Mouse (Mus musculus): ENCODE measurements around the gene Nphp1. TPM values are rescaled to one million over a fixed set of nuclear protein-coding genes. Genes with fewer than 3 reads are reported as not detected.

Nphp1 gene
- polyA plus RNA-seq, 1 experiment from 2014 or later: 7.7 TPM

GRCm38 (mm10) chr2:127742637-127743036 is 46.1 kb downstream of the Nphp1 start:
- Histone ChIP-seq H3K9ac (no peak overlapping the region), H3K27me3 (no peaks in the 10 kb centered on the region), H3K4me1 (replicated peaks) (no peaks in the 10 kb centered on the region), H3K4me3 (replicated peaks) (no peak overlapping the region), H3K4me2 (no peak overlapping the region), H3K27ac (no peak overlapping the region), H3K9me3 (replicated peaks) (no peaks in the 10 kb centered on the region), H3K36me3 (no peaks in the 10 kb centered on the region)
- DNase-seq (no peak), ATAC-seq (ENCODE audit: low read depth) (no peak)
- 69% methylated on average over 3 of the region's 3 CpGs for WGBS (ENCODE audit: insufficient replicate concordance)

- no peak overlapping the region for H3K4me3 ChIP-seq (replicated peaks)
- 65% methylated on average over 9 of the region's 9 CpGs for WGBS (ENCODE audit: insufficient replicate concordance)
- DNase-seq (no peak), ATAC-seq (ENCODE audit: low read depth) (no peak)
- H3K4me1 ChIP-seq (replicated peaks): no peaks in the 10 kb centered on the region
- no peaks in the 10 kb centered on the region for H3K27me3 ChIP-seq
- H3K9me3 ChIP-seq (replicated peaks): no peaks in the 10 kb centered on the region
- H3K9ac ChIP-seq: no peak overlapping the region
- no peak overlapping the region for H3K27ac ChIP-seq
- no peaks in the 10 kb centered on the region for H3K36me3 ChIP-seq
- H3K4me2 ChIP-seq: no peak overlapping the region
Measured at GRCm38 (mm10) chr2:127740756-127741519, 47.8 kb downstream of the Nphp1 start.

DNA sequence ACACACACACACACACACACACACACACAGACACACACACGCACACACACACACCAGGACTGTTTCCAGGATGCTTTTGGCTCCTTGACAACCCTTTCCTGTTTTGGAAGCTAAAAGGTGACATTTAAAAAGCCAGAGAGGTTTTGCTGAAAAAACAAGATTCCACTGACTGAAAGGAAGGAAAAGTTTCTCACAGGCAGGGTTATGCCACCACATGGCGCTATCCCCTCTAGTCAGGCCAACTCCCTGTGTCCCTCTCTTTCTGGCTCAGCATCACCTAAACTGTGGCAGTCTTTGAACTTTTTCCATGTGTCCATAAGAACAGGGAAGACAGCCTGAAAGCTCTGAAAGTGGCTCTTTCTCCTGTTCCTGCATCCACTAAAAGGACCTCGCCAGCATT is 50.8 kb downstream of the Nphp1 start:
- Histone ChIP-seq H3K4me3 (replicated peaks) (no peak overlapping the region), H3K27me3 (no peaks in the 10 kb centered on the region), H3K27ac (no peak overlapping the region), H3K4me2 (no peak overlapping the region), H3K36me3 (no peaks in the 10 kb centered on the region), H3K4me1 (replicated peaks) (no peaks in the 10 kb centered on the region), H3K9me3 (replicated peaks) (no peaks in the 10 kb centered on the region), H3K9ac (no peak overlapping the region)
- 51% methylated on average over 3 of the region's 3 CpGs for WGBS (ENCODE audit: insufficient replicate concordance)
- DNase-seq: no peak
- ATAC-seq (ENCODE audit: low read depth): no peak

GRCm38 (mm10) chr2:127736631-127737209 is 52.0 kb downstream of the Nphp1 start:
- Histone ChIP-seq H3K4me1 (replicated peaks) (no peaks in the 10 kb centered on the region), H3K27ac (no peak overlapping the region), H3K4me2 (no peak overlapping the region), H3K4me3 (replicated peaks) (no peak overlapping the region), H3K9ac (no peak overlapping the region), H3K36me3 (no peaks in the 10 kb centered on the region), H3K9me3 (replicated peaks) (no peaks in the 10 kb centered on the region), H3K27me3 (no peaks in the 10 kb centered on the region)
- ATAC-seq (ENCODE audit: low read depth) (no peak), DNase-seq (no peak)
- WGBS (ENCODE audit: insufficient replicate concordance): 32% methylated on average over 6 of the region's 6 CpGs

DNA sequence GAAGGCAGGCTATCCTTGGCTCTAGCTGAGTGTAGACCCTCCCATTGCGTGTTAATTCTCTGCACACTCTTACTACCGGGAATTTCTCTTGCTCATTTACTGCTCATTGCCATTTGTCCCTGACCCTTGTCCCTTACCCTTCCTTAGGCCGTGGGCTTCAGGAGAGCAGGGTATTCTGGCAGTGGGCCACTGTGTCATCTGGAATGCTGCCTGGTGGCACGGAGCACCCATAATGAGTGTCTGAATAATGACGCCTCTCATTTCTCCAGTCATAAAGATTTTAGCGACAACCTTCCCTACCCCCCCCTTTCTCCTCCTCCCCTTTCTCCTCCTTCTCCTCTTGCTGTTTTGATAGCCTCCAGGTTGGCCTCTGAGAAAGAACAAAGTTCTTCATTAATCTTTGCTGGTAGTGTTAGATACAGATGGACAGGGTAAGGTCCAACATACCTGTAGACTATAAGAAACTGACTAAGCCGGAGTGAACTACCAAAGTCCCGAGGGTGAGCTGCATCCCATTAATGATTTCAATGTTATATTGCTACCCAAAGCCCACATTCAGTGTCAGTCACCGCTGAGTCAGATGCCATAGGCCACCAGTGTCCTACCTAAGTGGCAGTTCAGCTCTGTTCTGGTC is 53.1 kb downstream of the Nphp1 start:
- H3K4me3 ChIP-seq (replicated peaks): no peak overlapping the region
- WGBS (ENCODE audit: insufficient replicate concordance): 71% methylated on average over 9 of the region's 9 CpGs
- DNase-seq (no peak), ATAC-seq (ENCODE audit: low read depth) (no peak)
- no peak overlapping the region for H3K9ac ChIP-seq
- no peak overlapping the region for H3K27ac ChIP-seq
- peaks cover 4% of the 10 kb centered on the region for H3K27me3 ChIP-seq
- no peaks in the 10 kb centered on the region for H3K36me3 ChIP-seq
- no peaks in the 10 kb centered on the region for H3K9me3 ChIP-seq (replicated peaks)
- H3K4me2 ChIP-seq: no peak overlapping the region
- H3K4me1 ChIP-seq (replicated peaks): no peaks in the 10 kb centered on the region

DNA sequence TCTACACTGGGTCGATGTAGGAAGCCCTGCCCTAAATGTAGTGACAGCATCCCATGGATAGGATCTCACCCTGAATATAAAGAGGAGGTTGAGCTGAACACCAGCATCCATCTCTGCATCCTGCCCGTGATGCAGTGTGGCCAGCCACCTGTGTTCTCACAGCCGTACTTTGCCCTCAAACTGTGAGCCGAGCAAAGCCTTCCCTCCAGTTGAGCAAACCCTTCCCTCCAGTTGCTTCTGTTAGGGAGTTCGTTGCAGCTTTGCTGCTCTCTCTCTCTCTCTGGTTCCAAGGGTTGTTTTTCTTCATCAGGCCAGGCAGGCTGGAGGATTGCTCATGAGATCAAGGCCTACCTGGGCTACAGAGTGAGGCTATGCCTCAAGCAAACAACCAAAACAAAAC is 53.8 kb downstream of the Nphp1 start:
- Histone ChIP-seq H3K4me3 (replicated peaks) (no peak overlapping the region), H3K27me3 (peaks cover 11% of the 10 kb centered on the region), H3K4me1 (replicated peaks) (no peaks in the 10 kb centered on the region), H3K4me2 (no peak overlapping the region), H3K36me3 (no peaks in the 10 kb centered on the region), H3K9ac (no peak overlapping the region), H3K27ac (no peak overlapping the region), H3K9me3 (replicated peaks) (no peaks in the 10 kb centered on the region)
- ATAC-seq (ENCODE audit: low read depth): no peak
- WGBS (ENCODE audit: insufficient replicate concordance): 43% methylated on average over 5 of the region's 5 CpGs
- no peak for DNase-seq

DNA sequence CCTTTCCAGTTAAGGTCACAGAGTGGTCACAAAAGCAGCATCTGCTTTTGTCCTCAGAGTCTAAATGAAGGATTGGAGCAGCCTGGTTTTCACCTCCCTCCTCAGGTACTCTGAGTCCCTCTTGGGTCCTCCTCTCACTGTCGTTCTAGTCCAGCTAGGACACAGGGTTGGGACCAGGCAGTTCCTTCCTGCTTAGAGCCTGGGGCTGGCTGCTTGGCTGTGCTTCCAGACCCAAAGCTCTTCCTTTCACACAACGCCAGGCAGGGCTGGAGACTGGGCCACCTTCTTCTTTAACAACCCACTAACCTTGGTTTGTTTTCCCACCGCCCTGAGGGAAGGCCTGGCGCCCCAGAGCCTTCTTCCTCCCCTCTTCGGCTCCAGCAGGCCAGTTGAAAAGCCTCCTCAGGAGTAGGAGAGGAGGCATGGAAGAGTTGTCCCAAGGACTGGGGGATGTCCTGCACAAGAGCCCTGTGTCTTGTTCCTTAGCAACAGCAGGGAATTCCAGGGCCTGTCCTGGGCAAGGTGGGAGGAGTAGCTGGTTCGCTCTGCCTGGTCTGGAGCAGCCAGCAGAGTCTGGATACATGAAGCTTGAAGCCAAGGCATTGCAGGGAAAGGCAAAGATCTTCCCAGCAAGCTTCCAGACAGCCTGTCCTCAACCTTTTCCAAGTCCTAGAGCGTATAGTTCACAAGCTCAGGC is 58.2 kb downstream of the Nphp1 start:
- peaks cover 26% of the 10 kb centered on the region for H3K27me3 ChIP-seq
- H3K27ac ChIP-seq: no peak overlapping the region
- no peak overlapping the region for H3K4me2 ChIP-seq
- no peaks in the 10 kb centered on the region for H3K4me1 ChIP-seq (replicated peaks)
- H3K9ac ChIP-seq: no peak overlapping the region
- no peak overlapping the region for H3K4me3 ChIP-seq (replicated peaks)
- no peaks in the 10 kb centered on the region for H3K36me3 ChIP-seq
- ATAC-seq (ENCODE audit: low read depth): no peak
- 51% methylated on average over 7 of the region's 7 CpGs for WGBS (ENCODE audit: insufficient replicate concordance)
- no peak for DNase-seq
- H3K9me3 ChIP-seq (replicated peaks): no peaks in the 10 kb centered on the region

GRCm38 (mm10) chr2:127729671-127730070 is 59.0 kb downstream of the Nphp1 start, which contains the start of gene Mall:
Gene Mall, minus strand, starts transcription at chr2:127729932.
- WGBS (ENCODE audit: insufficient replicate concordance): 2% methylated on average over 26 of the region's 26 CpGs
- no peak for DNase-seq
- no peak for ATAC-seq (ENCODE audit: low read depth)

GRCm38 (mm10) chr2:127728661-127729450 is 59.8 kb downstream of the Nphp1 start:
- 41% methylated on average over 15 of the region's 15 CpGs for WGBS (ENCODE audit: insufficient replicate concordance)
- no peak overlapping the region for H3K4me2 ChIP-seq

More at GRCm38 (mm10) chr2:127729671-127730070, 59.0 kb downstream of the Nphp1 start, which contains the start of gene Mall:
- Histone ChIP-seq H3K4me3 (replicated peaks) (no peak within 1 kb of the TSS), H3K9ac (no peak within 1 kb of the TSS), H3K27ac (no peak within 1 kb of the TSS), H3K27me3 (peaks cover 26% of the 10 kb centered on the region), H3K4me2 (peak within 1 kb of the TSS; percentile 21; the same call in 1 of the 2 replicates), H3K4me1 (replicated peaks) (no peaks in the 10 kb centered on the region), H3K9me3 (replicated peaks) (no peaks in the 10 kb centered on the region), H3K36me3 (no peaks in the 10 kb centered on the region)

DNA sequence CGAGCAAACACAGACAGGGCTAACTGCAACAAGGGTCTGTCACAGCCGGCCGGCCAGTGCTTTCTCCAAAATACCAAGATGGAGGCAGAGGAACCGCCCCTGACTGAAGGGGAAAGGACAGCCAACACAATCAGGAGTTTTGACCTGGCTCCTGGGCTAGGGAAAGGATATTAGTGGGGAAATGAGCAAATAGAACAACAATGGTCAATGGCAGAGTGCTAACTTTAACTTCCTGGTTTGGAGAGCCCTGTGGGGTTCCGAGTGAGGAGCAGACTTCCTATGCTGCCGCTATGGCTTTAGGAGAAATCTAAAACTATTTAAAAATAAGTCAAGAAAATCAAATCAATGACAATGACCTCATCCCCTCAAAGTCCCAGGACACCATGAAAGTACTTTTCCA is 60.6 kb downstream of the Nphp1 start:
- Histone ChIP-seq H3K9ac (no peak overlapping the region), H3K4me2 (no peak overlapping the region), H3K9me3 (replicated peaks) (no peaks in the 10 kb centered on the region), H3K4me3 (replicated peaks) (no peak overlapping the region), H3K27me3 (peaks cover 26% of the 10 kb centered on the region), H3K4me1 (replicated peaks) (no peaks in the 10 kb centered on the region), H3K27ac (no peak overlapping the region), H3K36me3 (no peaks in the 10 kb centered on the region)
- no peak for DNase-seq
- 42% methylated on average over 6 of the region's 6 CpGs for WGBS (ENCODE audit: insufficient replicate concordance)
- ATAC-seq (ENCODE audit: low read depth): no peak

More at GRCm38 (mm10) chr2:127728661-127729450, 59.8 kb downstream of the Nphp1 start:
- peaks cover 26% of the 10 kb centered on the region for H3K27me3 ChIP-seq
- no peaks in the 10 kb centered on the region for H3K4me1 ChIP-seq (replicated peaks)
- no peak overlapping the region for H3K9ac ChIP-seq
- H3K9me3 ChIP-seq (replicated peaks): no peaks in the 10 kb centered on the region
- H3K36me3 ChIP-seq: no peaks in the 10 kb centered on the region
- ATAC-seq (ENCODE audit: low read depth) (no peak), DNase-seq (no peak)
- H3K4me3 ChIP-seq (replicated peaks): no peak overlapping the region
- H3K27ac ChIP-seq: no peak overlapping the region

All from liver, embryonic 13.5 days (tissue).